Mouse (Mus musculus) frontal cortex, postnatal 14 days (tissue): ENCODE data around the gene Elp4.

ENCODE experiments used
- DNase-seq, 2 experiments: peaks; one replicate each; pipeline ENCODE4 v3.0.0; 2022; ENCODE audit warnings: low spot score in 2 of 2

Elp4 gene

DNA sequence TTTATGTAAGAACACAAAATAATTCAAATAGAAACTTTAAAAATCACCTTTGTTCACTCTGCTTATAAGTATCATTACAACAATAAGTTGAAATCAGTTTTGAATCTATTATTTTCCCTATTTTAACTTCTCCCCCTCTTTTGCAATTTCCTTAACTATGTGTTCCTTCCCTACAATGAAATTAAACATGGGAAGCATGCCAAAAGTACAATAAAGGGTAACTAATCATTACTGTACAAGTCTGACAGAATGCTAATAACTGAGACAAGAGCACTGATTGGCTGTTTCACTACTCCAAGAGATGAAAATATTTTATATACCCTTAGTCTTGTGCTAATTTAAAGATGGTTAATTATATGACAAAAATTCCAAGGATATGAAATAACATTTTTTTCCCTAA is 99.2 kb downstream of the Elp4 start:
- DNase-seq = no peak

DNA sequence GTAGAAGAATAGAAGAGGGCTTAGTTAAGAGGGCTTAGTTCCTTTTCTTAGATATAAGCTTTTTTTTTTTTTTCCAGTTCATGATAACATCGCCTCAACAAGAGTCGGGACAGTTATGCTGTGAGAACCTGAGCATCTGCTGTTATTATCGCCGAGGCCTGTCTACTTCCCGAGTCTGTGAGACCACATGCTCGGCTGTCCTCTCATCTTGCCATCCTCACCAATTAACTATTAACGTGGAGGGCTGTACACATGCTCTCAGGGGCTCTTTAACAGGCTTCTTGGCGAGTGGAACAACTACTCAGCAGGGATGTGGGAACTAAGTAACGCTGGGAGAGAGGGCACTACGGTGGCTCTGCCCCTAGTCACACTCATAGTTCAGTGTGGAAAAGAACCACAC is 99.9 kb downstream of the Elp4 start:
- no peak for DNase-seq

DNA sequence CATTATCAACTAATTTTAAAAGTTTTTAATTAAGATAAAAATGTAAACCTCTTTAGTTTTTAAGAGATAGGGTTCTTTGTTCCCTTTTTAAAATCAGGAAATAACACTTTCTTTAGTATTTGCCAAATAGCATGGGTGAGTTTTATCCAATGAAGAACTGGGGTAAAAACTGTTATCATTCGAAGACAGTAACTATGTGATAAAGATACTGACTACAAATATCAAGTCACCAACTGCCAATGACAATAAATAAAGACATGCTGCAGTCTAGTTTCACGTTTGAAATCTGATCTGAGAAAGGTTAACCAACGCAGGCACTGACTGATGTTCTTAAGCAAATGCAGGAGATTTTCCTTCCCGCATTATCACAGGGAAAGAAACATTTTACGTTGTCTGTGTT is 100.9 kb downstream of the Elp4 start:
- DNase-seq = no peak

DNA sequence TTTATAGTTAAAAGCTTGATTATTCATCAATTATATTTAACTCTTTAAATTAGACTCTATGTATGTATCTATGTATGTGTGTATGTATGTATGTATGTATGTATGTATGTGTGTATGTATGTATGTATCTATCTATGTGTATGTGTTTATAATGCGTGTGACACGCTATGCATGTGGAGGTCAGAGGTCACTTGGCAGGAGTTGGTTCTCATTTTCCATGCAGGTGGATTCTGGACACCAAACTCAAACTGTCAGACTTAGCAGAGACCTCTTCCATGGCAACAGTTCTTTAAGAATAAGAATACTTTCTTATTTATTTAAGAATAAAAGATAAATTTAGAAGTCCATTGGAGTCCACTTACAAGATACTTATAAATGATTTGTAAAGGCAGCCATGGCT is 101.5 kb downstream of the Elp4 start:
- no peak for DNase-seq

DNA sequence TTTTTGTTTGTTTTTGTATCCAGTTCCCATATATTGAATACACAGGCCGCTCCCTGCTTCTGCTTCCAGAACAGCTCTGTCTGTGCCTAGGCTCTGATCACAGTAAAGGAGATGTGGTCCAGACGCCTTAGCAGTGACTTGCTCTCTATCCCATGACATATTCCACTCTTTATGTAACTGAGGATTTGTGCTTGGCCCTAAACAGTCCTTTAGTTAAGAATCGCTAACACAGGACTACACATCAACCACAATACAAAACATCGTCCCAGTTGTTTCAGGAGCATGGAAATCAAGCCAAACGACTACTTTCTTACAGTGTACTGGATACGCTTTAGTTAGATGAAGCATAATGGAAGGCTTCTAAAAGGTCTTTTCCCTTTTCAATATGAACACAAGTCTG is 102.8 kb downstream of the Elp4 start:
- DNase-seq = no peak

DNA sequence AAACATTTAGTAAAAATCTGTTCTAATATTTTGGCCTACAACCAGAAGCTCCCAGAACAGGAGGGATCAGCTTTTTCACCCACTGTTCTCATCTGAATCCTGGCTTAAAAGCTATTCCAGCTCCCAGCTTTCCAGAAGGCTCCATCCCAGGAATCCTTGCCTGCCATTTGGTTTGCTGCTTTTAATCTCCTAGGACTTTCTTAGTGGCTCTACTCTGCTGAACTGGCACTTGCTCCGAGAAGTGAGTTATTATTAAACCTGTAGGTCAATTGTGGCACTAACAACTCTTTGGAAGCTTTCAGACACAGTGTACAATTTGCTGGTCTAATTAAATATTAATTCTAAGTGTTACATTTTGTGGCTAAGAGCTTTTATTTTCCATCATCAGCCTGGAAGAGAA is 103.7 kb downstream of the Elp4 start:
- no peak for DNase-seq

DNA sequence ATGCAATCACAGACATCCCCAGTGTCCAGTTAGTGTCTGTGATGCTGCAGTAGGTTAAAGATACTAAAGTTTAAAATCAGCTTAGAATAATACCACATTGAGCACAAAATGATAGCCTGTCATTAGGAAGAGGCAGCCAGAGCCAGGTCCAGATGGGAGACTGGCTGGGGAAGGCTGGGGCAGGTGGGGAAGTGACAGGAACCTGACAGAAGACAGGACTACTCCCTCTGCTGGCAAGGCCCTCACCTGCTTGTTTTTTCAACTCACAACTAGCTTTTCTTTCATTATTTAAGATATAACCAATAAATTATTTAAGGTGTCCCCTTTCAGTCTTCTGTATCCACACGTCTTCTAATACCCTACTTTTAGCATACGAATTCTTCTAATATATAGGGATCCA is 104.5 kb downstream of the Elp4 start:
- no peak for DNase-seq

DNA sequence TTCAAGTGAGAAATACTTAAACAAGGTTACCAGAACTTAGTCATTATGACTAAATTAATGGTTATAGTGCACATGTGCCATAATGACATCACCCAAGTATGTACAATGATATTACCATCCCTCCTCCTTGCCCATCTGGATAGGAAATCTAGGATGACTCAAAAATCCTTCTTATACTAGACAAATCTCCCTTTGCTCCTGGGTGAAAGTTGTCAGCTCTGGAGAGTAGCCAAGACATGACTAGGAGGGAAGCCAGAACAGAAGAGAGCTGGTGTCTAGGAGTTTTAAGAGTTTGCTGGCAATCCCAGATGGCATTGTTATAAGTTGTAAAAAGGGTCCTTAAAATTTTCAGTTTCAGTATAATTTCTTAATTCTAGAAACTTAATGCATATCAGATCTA is 106.5 kb downstream of the Elp4 start:
- no peak for DNase-seq

DNA sequence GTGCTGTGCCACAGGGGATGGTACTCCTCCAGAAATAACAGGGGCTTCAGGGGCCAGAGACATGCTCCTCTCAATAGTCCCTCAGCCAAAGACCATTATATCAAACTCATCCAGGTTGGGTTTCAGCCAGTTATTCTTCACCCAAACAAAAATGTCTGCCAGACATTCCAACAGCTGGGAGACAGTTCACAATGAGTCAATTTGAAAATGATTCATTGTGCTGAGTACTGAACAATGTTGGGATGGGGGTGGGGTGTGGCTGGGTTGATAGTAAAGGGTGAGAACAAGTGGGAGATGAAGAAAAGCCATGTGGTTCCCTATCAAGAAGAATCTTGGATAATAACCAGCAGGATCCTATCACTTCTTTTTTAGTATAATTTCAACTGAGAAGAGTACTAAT is 108.3 kb downstream of the Elp4 start:
- no peak for DNase-seq

DNA sequence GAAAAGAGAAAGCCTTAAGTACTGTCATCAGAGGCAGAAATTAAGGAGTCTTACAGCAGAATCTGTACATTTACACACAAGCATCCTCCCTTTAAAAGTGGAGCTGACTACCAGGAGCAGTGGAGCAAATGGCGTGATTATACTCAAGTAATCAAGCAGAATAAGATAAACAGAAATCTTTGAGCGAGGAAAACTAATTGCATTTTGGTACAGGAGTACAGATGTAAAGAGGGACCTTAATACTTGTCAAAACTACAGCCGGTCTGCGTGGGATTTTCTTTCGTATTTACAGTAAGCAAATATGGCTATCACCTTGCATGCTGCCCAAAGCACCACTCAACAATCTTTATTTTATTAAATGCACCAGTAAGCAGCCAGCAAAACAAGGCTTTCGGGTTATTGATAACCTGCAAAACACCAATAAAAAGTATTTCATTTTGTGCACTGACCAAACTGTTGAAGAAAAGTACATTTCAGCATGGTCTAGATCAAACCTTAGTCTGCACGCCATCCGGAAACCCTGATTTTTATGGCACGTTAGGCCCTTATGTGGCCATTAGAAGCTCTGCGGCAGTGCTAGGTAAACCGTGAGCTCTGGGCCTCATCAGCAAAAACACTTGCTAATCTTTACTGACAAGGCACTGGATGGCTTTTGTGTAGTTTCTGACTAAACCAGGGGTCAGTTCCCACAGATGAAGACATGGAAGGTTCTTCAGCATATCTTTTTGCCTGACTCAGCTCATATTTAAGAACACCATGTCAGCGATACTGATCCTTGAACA is 111.8 kb downstream of the Elp4 start:
- DNase-seq = no peak

DNA sequence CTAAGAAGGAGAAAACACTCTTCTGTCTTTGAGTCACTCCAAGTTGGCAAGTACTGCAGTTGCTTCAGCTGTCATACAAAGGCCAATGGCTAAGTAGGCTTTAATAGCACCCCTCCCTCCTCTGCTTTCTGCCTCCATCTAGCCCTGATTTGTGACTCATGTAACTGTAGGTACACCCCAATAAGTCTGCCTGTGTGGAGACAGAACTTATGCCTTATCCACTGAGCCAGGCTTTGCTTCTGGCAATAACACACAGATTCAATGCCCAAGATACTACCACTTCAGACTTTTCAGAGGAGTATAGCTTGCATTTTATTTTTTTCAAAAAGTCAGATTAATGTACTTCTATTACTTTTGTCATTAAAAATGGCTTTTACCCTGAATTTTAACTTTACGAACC is 114.4 kb downstream of the Elp4 start:
- DNase-seq = no peak

DNA sequence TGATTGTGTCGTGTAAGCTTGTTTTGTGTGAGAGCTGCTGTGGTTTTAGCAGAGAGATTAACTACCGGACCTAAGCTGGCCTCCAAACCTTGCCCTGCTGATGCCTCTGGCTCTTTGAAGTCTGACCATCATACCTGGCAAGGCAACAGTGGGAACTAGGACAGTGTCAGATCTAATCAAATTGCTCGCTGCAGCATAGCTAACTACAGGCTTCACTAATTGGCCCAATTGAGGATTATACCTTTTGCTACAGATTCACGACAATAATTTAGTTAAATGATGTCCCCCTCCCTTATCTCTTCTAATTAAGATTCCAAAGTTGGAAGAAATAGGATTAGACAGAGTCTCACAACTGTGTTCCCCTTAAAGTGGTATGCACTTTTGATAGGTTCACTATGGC is 116.6 kb downstream of the Elp4 start:
- DNase-seq = no peak

DNA sequence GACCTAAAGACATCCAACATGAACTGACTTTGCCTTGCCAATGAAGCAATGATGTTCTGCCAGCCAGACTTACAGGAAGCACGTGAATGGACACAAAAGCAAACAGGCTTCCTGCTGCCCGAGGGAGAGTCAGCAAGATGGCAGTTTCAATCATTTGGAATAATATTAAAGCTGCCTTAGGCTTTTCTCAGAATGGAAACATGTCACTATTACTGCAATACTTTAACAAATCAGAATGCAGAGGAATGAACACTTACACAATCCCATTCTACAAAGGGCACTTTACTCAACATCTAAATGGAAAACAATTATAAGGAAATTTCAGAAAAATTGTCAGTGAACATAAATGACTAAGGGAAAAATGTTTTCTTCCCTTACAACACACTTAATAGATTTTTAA is 117.4 kb downstream of the Elp4 start:
- no peak for DNase-seq

DNA sequence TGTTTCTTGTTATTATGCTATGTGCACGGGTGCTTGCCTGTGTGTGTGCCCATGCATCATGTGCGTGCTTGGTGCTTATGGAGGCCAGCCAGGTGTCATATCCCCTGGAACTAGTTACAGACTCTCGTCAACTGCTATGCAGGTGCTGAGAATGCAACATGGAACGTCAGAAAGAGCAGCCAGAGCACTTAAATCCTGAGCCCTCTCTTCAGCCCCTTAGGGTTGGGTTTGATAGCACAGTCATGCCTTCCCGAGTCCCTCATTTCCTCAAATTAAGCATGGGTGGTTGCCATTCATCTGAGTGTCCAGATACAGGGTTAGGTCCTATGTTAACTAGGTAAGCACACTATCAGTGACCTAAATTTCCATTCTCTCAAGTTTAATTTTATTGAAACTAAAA is 121.5 kb downstream of the Elp4 start:
- no peak for DNase-seq

DNA sequence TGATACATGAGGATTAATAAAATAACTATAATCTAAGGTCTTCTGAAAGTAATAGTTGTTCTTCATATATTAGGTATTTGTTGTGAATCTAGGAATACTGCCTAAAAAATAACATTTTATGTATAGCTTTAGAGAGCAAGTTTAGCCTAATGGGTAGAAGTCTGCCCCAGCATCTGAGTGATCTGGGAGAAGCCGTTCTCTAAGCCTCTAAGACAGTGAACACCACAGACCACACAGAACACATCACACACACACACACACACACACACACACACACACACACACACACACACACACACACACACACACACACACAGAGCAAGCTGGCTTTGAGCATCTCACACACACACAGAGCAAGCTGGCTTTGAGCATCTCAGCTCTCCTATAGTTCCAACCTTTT is 123.6 kb downstream of the Elp4 start:
- no peak for DNase-seq

DNA sequence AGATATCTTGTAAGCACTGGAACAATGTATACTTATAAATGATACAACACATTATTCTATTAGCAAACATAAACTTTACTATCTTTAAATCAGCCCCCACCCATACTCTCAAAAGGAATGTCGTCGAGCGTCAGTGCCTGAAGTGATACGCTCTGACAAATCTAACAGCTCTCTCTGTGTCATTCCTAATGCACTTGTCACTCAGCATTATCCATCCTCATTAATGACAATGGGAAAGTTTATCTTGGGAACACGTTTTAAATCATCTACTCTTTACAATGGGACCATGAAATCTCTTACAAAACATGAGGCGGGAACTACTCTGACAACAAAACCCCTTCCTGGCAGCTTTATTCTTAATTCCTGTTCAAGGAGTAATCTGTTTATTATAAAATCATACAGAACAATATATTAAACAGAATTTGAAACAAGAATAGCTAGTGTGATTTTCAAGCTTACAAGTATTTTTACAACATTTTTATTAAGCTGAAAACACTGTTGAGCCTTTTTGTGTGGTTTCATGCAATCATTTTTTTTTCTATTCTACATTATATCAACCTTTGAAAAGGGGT is 125.0 kb downstream of the Elp4 start:
- no peak for DNase-seq

DNA sequence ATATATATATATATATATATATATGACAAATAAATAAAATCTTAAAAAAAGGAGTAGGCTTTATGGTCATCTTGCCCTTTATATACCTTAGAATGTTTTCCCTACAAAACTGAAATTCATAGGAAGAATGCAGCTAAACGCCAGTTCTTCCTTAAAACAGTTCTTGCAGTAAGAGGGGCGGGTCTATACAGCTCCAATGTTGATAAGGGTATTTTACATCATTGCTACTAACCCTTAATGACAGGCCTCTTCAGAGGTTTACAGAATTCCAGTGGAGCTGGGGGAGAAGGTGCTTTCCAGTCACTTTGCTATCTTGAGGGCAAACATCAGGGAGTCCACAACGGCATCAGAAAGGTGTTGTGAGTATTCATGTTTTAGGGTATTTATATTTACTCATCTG is 133.1 kb downstream of the Elp4 start:
- DNase-seq = no peak

DNA sequence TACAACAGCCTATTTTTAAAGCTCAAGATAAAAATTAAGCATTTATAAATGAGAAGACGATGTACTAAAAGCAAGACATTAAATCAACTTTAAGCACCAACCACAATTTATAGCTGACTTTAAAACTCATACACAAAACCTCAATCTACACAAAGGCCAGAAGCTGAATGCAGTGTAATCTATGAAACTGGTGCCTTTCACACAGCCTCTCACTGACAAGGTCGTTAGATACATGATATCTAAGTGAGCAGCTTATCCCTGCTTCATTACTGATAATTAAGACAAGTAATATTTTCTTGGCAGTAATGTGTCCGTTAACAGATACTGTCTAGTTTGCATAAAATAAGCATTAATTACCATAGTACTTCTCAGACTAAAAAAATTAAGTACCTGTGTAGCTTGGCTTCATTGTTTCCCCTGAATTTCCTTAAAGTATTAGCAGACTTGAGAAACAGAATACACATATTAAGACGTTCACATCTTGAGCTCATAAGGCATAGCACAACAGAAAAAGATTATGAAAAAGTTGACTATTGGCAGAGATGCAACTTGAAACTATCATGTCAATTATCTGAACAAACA is 134.5 kb downstream of the Elp4 start:
- no peak for DNase-seq

DNA sequence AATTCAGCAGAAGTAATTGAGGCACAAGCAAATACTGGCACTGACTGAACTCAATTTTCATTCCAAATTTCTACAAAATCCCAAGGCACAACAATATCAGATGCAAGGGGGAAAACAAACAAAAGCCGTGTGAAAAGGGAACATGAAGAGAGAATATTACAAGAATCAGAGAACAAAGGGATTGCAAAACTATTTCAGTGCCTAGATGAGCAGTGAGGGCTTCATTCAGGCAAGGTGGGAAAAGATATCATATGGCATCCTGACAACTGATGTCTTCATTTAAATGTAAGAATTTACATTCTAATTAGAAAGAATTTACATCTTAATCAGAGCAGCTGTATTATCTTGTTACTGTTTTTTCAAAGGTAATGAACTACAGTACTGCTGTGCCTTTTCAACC is 150.9 kb downstream of the Elp4 start:
- DNase-seq = no peak

DNA sequence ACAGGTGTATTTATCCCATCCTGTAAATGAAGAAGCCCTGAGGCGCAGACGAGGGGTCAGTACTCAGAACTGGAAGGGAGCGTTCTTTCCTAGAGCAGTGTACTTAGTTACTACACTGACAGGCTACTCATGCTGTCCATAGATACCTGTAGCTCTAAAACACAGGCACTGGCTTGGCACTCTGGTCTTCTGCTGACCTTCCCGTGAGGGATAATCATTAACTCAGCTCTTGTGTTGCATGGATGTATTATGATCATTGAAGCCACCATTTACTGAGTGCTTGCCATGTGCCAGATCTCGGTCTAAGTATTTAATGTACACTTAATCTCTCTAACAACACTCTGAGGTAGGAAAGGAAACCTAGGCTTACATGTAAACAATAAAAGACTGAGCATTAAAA is 155.3 kb downstream of the Elp4 start:
- DNase-seq = no peak

DNA sequence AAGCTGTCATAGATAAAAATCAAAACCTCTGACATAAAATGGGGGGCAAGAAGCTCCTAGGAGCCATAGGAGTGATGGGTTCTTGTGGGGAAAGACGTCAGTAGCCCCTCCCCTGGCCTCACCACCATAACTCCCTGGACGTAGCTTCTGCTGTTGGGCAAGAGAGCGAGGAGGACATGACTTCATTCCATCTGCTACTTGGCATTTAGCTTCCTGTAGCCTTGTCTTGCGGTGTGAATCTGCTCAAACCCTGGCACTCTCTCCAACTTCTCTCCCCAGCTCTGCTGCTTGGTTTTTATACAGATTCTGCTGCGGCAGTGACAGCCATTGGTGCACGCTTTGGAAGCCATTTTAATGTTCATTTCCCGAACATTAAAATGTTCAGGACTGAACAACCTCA is 157.5 kb downstream of the Elp4 start:
- DNase-seq = no peak

DNA sequence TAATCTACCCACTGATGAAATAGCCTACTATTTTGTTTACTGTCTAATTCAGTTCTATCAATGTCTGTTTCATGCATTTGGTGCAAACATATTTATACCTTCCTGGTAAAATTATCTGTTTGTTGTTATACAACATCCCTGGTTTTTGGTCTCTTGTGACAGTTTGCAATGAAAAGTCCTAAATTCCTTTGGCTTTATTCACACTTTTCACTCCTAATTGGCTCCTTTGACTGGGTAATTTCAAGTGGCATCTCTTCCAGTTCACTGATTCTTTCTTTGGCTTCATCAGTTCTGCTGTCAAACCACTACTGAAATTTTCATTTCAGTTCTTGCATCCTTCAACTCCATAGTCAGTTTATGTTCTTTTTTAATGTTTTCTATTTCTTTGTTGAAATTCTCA is 168.2 kb downstream of the Elp4 start:
- DNase-seq = no peak

DNA sequence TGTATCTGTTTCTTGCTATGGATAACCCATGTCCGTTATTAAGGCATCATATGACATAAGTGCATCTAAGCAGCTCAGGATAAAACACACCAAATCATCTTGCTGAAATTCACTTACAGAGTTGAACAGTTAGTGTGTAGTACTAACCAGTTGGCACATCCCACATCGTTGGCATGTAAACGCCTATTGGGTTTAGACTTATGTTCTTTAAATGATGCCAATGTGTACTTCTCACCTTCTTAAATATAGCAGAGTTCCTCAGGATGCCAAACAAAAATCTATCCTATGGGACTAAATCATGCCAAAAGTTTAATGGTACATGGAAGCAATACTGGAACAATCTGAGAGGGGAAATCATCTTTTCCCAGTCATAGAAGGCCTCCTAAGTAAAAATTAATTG is 173.7 kb downstream of the Elp4 start:
- no peak for DNase-seq

DNA sequence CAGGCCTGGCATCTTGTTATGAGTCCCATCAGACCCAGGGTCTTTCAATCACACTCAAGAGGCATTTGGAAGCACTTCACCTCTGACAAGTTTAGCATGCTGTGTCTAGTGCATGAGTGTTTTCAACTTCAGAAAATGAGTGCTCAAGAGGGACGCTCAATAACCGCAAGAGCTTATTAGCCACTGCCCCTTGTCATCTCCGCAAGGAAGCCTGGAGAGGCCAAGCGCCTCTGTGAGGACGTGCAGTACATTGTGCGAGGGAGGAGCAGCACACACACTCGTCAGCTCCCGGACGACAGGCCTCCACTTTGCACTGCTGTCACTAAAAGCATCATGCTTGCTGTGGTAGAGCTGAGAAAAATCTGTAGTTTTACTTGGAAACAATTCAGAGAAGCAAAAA is 177.7 kb downstream of the Elp4 start:
- DNase-seq = no peak
